Mouse (Mus musculus) T-cell, adult 66 days (primary cell): ENCODE data around the gene 1700057G04Rik. TPM values are rescaled to one million over a fixed set of nuclear protein-coding genes. Genes with fewer than 3 reads are reported as not detected.

Source experiments
- total RNA-seq, 2 experiments: library from RNA; stranded (reverse); gene quantifications; 3 replicates in 1 of 2; 4 replicates in 1 of 2; pipeline ENCODE4 v1.2.4; 2023

Gene 1700057G04Rik
- not detected for total RNA-seq

DNA sequence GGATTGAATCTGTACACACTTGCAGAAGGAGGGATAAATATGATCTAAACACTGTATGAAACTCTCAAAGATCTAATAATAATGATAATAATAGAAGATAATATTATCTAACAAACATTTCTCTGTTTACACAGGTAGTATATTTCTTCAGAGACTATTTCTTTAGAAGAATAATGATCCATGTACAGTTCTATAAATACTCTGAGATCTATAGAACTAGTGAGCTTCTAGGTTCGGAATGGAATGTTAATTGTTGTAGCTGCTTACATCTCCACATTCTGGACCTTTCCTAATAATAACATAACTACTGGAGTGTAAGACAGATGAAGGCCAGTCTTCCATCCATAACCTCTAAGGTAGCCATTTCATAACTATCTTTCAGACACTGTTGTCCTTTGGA is at the start of gene 1700057G04Rik:
Gene 1700057G04Rik (plus strand): TSS at position 301 of the 400 bp plus-strand sequence.

DNA sequence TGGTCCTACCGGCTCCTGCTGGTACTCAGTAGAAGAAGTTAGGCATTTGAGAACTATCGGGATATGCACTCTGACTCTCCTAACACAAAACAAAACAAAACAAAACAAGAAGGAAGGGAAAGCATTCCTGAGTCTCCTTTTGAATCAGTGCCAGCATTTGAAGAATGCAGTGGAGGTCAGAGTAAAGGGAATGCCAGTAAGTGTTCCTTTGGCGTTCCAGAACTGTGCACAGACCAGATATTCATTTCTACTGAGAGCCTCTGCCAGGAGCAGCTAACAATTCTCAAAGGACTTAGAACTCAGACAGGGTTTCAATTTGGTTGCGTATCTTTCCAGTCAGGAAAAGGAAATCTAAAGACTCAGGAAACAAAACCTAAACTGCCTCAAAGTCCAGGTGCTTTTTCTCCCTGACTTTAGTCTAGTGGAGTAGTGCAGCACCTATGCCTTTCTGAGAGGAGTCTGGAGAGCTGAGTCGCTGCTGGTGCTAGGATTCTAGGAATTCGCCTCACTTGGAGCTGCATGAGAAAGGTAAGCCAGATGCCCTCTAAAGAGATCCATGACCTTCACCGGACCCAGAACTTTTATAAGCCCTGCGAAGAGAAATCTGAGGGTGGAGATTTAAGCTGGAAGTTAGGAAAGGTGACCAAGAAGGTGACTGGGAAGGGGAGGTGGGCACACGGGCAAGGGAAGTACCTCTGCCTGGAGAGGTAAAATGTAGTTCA is 33.5 kb upstream of the 1700057G04Rik start, which contains the start of gene Plscr2:
Gene Plscr2 (plus strand): TSS at position 117 of the 722 bp plus-strand sequence.

Other genes starting within 250 kb of the 1700057G04Rik start
- gene Plscr5, start 116.4 kb upstream of the 1700057G04Rik start, total RNA-seq: not detected
- 1 to 10 TPM; 2.3 to 2.7 TPM for gene Plscr1, start 59.6 kb upstream of the 1700057G04Rik start, total RNA-seq
- under 1 TPM in 1 of 2 experiments, not detected in 1; 0.86 TPM for gene Plscr2, start 33.8 kb upstream of the 1700057G04Rik start, total RNA-seq
- gene Plscr4, start 148.0 kb downstream of the 1700057G04Rik start, total RNA-seq: not detected
- gene Plod2, start 232.8 kb downstream of the 1700057G04Rik start, total RNA-seq: 1 to 10 TPM in 1 of 2 experiments, under 1 TPM in 1; 0.56 to 2.1 TPM